Mouse (Mus musculus): Measurements from ENCODE around the gene Zscan5b. TPM values are rescaled to one million over a fixed set of nuclear protein-coding genes. Genes with fewer than 3 reads are reported as not detected.
"Not testable (repeated sequence)": the region's sequence is repeated elsewhere in the genome, so short reads cannot be mapped to it uniquely, and the experiment has no call there.

The Zscan5b gene
- polyA plus RNA-seq, 1 experiment from 2014 or later: not detected

GRCm38 (mm10) chr7:6214691-6215090 lies 7.4 kb upstream of the Zscan5b start:
- WGBS: 83% methylated on average over 3 of the region's 4 CpGs

GRCm38 (mm10) chr7:6220147-6220546 lies 1.9 kb upstream of the Zscan5b start:
- no peak for ATAC-seq (replicated peaks; ENCODE audit: low FRiP score, low TSS enrichment, low read depth)
- Histone ChIP-seq H3K4me2 (ENCODE audit: low read length) (no peak overlapping the region), H3K4me3 (ENCODE audit: low read depth, low read length) (no peak overlapping the region), H3K9me3 (ENCODE audit: control insufficient read depth, low read length) (no peaks in the 10 kb centered on the region), H3K27ac (ENCODE audit: low read depth) (no peak overlapping the region), H3K4me1 (replicated peaks; ENCODE audit: control insufficient read depth, insufficient read depth, low read length) (no peaks in the 10 kb centered on the region), H3K36me3 (ENCODE audit: control insufficient read depth, insufficient read depth, low read length) (no peaks in the 10 kb centered on the region), H3K9ac (ENCODE audit: low read length) (no peak overlapping the region), H3K27me3 (replicated peaks; ENCODE audit: control insufficient read depth, insufficient read depth, low read length) (no peaks in the 10 kb centered on the region)
- no peak for DNase-seq (ENCODE audit: low spot score)
- 56% methylated on average over 3 of the region's 3 CpGs for WGBS

More at GRCm38 (mm10) chr7:6214691-6215090, 7.4 kb upstream of the Zscan5b start:
- not testable (repeated sequence) for H3K4me2 ChIP-seq (ENCODE audit: low read length); H3K9ac ChIP-seq (ENCODE audit: low read length); DNase-seq (ENCODE audit: low spot score); ATAC-seq (replicated peaks; ENCODE audit: low FRiP score, low TSS enrichment, low read depth); H3K36me3 ChIP-seq (ENCODE audit: control insufficient read depth, insufficient read depth, low read length); H3K9me3 ChIP-seq (ENCODE audit: control insufficient read depth, low read length); H3K4me1 ChIP-seq (replicated peaks; ENCODE audit: control insufficient read depth, insufficient read depth, low read length); H3K27me3 ChIP-seq (replicated peaks; ENCODE audit: control insufficient read depth, insufficient read depth, low read length); H3K27ac ChIP-seq (ENCODE audit: low read depth); H3K4me3 ChIP-seq (ENCODE audit: low read depth, low read length)

- not testable (repeated sequence) for H3K4me1 ChIP-seq (replicated peaks; ENCODE audit: control insufficient read depth, insufficient read depth, low read length); H3K9me3 ChIP-seq (ENCODE audit: control insufficient read depth, low read length); H3K4me2 ChIP-seq (ENCODE audit: low read length); H3K36me3 ChIP-seq (ENCODE audit: control insufficient read depth, insufficient read depth, low read length); H3K4me3 ChIP-seq (ENCODE audit: low read depth, low read length); ATAC-seq (replicated peaks; ENCODE audit: low FRiP score, low TSS enrichment, low read depth); DNase-seq (ENCODE audit: low spot score); H3K9ac ChIP-seq (ENCODE audit: low read length); H3K27ac ChIP-seq (ENCODE audit: low read depth); H3K27me3 ChIP-seq (replicated peaks; ENCODE audit: control insufficient read depth, insufficient read depth, low read length)
- 59% methylated on average over 8 of the region's 8 CpGs for WGBS
Measured at GRCm38 (mm10) chr7:6228491-6228890, 6.4 kb downstream of the Zscan5b start.

GRCm38 (mm10) chr7:6239787-6240186 lies 17.7 kb downstream of the Zscan5b start:
- Histone ChIP-seq H3K4me3 (ENCODE audit: low read depth, low read length) (no peak overlapping the region), H3K9me3 (ENCODE audit: control insufficient read depth, low read length) (no peaks in the 10 kb centered on the region), H3K4me2 (ENCODE audit: low read length) (no peak overlapping the region), H3K36me3 (ENCODE audit: control insufficient read depth, insufficient read depth, low read length) (no peaks in the 10 kb centered on the region), H3K27ac (ENCODE audit: low read depth) (no peak overlapping the region), H3K4me1 (replicated peaks; ENCODE audit: control insufficient read depth, insufficient read depth, low read length) (no peaks in the 10 kb centered on the region), H3K9ac (ENCODE audit: low read length) (no peak overlapping the region), H3K27me3 (replicated peaks; ENCODE audit: control insufficient read depth, insufficient read depth, low read length) (no peaks in the 10 kb centered on the region)
- 52% methylated on average over 11 of the region's 11 CpGs for WGBS
- ATAC-seq (replicated peaks; ENCODE audit: low FRiP score, low TSS enrichment, low read depth) (no peak), DNase-seq (ENCODE audit: low spot score) (no peak)

- H3K4me3 ChIP-seq (ENCODE audit: low read depth, low read length); H3K27ac ChIP-seq (ENCODE audit: low read depth); H3K27me3 ChIP-seq (replicated peaks; ENCODE audit: control insufficient read depth, insufficient read depth, low read length); H3K4me2 ChIP-seq (ENCODE audit: low read length); H3K36me3 ChIP-seq (ENCODE audit: control insufficient read depth, insufficient read depth, low read length); H3K4me1 ChIP-seq (replicated peaks; ENCODE audit: control insufficient read depth, insufficient read depth, low read length); H3K9ac ChIP-seq (ENCODE audit: low read length); H3K9me3 ChIP-seq (ENCODE audit: control insufficient read depth, low read length); ATAC-seq (replicated peaks; ENCODE audit: low FRiP score, low TSS enrichment, low read depth): not testable (repeated sequence)
- WGBS: 19% methylated on average over 1 of the region's 1 CpGs
- DNase-seq (ENCODE audit: low spot score): peak; percentile 58
Measured at GRCm38 (mm10) chr7:6240841-6241425, 18.9 kb downstream of the Zscan5b start.

- WGBS: 30% methylated on average over 11 of the region's 11 CpGs
- H3K27me3 ChIP-seq (replicated peaks; ENCODE audit: control insufficient read depth, insufficient read depth, low read length): no peaks in the 10 kb centered on the region
- no peaks in the 10 kb centered on the region for H3K9me3 ChIP-seq (ENCODE audit: control insufficient read depth, low read length)
- no peaks in the 10 kb centered on the region for H3K36me3 ChIP-seq (ENCODE audit: control insufficient read depth, insufficient read depth, low read length)
- no peaks in the 10 kb centered on the region for H3K4me1 ChIP-seq (replicated peaks; ENCODE audit: control insufficient read depth, insufficient read depth, low read length)
- no peak overlapping the region for H3K4me3 ChIP-seq (ENCODE audit: low read depth, low read length)
- H3K4me2 ChIP-seq (ENCODE audit: low read length): no peak overlapping the region
- no peak for DNase-seq (ENCODE audit: low spot score)
- no peak for ATAC-seq (replicated peaks; ENCODE audit: low FRiP score, low TSS enrichment, low read depth)
- H3K9ac ChIP-seq (ENCODE audit: low read length): no peak overlapping the region
- H3K27ac ChIP-seq (ENCODE audit: low read depth): no peak overlapping the region
Measured at GRCm38 (mm10) chr7:6244361-6245292, 22.5 kb downstream of the Zscan5b start.

- Histone ChIP-seq H3K4me2 (ENCODE audit: low read length) (no peak within 1 kb of the TSS), H3K27me3 (replicated peaks; ENCODE audit: control insufficient read depth, insufficient read depth, low read length) (no peaks in the 10 kb centered on the region), H3K36me3 (ENCODE audit: control insufficient read depth, insufficient read depth, low read length) (no peaks in the 10 kb centered on the region), H3K9ac (ENCODE audit: low read length) (no peak within 1 kb of the TSS), H3K27ac (ENCODE audit: low read depth) (no peak within 1 kb of the TSS), H3K4me3 (ENCODE audit: low read depth, low read length) (no peak within 1 kb of the TSS), H3K9me3 (ENCODE audit: control insufficient read depth, low read length) (no peaks in the 10 kb centered on the region), H3K4me1 (replicated peaks; ENCODE audit: control insufficient read depth, insufficient read depth, low read length) (no peaks in the 10 kb centered on the region)
- ATAC-seq (replicated peaks; ENCODE audit: low FRiP score, low TSS enrichment, low read depth) (no peak), DNase-seq (ENCODE audit: low spot score) (no peak)
- WGBS: 85% methylated on average over 6 of the region's 6 CpGs
Measured at GRCm38 (mm10) chr7:6252410-6252809, 30.3 kb downstream of the Zscan5b start, which contains the start of gene Epp13. Gene Epp13 (plus strand): TSS chr7:6252710.

GRCm38 (mm10) chr7:6254451-6254850 lies 32.4 kb downstream of the Zscan5b start:
- no peak for ATAC-seq (replicated peaks; ENCODE audit: low FRiP score, low TSS enrichment, low read depth)
- H3K4me2 ChIP-seq (ENCODE audit: low read length): no peak overlapping the region
- no peak overlapping the region for H3K4me3 ChIP-seq (ENCODE audit: low read depth, low read length)
- no peaks in the 10 kb centered on the region for H3K27me3 ChIP-seq (replicated peaks; ENCODE audit: control insufficient read depth, insufficient read depth, low read length)
- no peaks in the 10 kb centered on the region for H3K36me3 ChIP-seq (ENCODE audit: control insufficient read depth, insufficient read depth, low read length)
- H3K27ac ChIP-seq (ENCODE audit: low read depth): no peak overlapping the region
- WGBS: 91% methylated on average over 5 of the region's 5 CpGs
- H3K4me1 ChIP-seq (replicated peaks; ENCODE audit: control insufficient read depth, insufficient read depth, low read length): no peaks in the 10 kb centered on the region
- DNase-seq (ENCODE audit: low spot score): no peak
- no peaks in the 10 kb centered on the region for H3K9me3 ChIP-seq (ENCODE audit: control insufficient read depth, low read length)
- H3K9ac ChIP-seq (ENCODE audit: low read length): no peak overlapping the region
